Mouse (Mus musculus): ENCODE measurements around the gene Vmn2r63. TPM values are rescaled to one million over a fixed set of nuclear protein-coding genes. Genes with fewer than 3 reads are reported as not detected.

Gene Vmn2r63
- not detected in 2 replicates for polyA plus RNA-seq (2015; fragmentation: Nextera tagmentation; extraction: Ambion mirVana)

DNA sequence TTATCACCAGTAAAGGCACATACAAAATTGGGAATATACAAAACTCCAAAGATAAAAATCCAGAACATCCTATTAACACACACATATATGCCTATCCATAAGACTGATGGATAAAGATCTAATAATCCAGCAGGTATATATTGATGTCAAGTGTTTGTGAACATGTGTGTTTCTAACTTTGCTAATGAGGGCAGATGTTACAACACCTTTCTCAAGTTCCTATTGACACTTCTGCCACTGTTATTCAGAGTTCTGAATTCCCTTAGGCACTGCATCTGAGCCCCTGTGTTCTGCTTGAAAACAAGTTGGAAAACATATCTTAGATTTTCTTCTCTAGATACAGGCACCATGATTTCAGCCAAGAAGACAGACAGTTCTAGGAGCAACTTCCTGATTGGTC is at the start of gene Vmn2r63:
TSS of gene Vmn2r63 (minus strand) at position 101 of the 400 bp plus-strand sequence.

DNA sequence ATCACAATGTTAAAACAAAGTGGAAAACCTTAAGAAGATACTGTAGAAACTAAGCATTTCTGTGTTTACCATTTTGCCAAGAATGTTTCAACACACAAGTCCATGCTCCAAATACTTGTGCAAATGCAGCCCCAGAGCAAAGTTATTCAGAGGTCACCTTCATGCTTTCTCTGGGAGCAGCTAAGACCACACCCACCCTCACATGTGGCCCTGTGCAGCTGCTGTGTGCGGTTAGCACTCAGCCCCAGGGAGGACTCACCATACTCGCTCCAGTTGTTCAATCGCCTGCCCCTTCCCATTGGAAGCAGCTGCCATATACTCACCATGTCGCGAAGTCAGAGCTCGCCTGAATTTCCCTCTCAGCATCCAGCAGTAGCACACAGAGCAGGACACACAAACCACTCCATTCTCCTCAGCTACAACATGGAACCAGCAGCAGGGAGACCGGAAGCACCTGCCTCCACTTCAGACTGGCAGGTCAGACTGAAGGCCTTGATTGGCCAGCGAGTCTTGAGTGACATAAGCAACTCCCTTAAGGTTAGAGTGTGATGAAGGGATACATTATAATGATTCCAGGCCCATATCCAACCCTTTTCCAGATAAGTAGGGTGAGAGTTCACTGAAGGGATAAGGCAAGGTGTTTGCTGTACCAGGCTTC is 66.7 kb downstream of the Vmn2r63 start, which contains the start of gene Gm2381:
TSS of gene Gm2381 (minus strand) at position 434 of the 658 bp plus-strand sequence.

Small RNA genes within 50 kb of the gene (microRNA-seq; reads per million reads assigned to microRNA genes)
- 0 reads per million in 2 experiments for gene Gm23256

Other genes with a start within 250 kb of the Vmn2r63 start
- gene Zfp975, start 241.1 kb downstream of the Vmn2r63 start, polyA plus RNA-seq (2015; fragmentation: Nextera tagmentation; extraction: Ambion mirVana): 3.0 TPM in 2 replicates
- not detected in 2 replicates for gene Gm17067, start 206.8 kb downstream of the Vmn2r63 start, polyA plus RNA-seq (2015; fragmentation: Nextera tagmentation; extraction: Ambion mirVana)
- not detected in 2 replicates for gene Vmn2r62, start 140.3 kb downstream of the Vmn2r63 start, polyA plus RNA-seq (2015; fragmentation: Nextera tagmentation; extraction: Ambion mirVana)
- gene Gm2381, start 66.6 kb downstream of the Vmn2r63 start, polyA plus RNA-seq (2015; fragmentation: Nextera tagmentation; extraction: Ambion mirVana): not detected in 2 replicates
- not detected in 2 replicates for gene Gm9268, start 84.9 kb upstream of the Vmn2r63 start, polyA plus RNA-seq (2015; fragmentation: Nextera tagmentation; extraction: Ambion mirVana)
- not detected in 2 replicates for gene Zfp936, start 180.4 kb upstream of the Vmn2r63 start, polyA plus RNA-seq (2015; fragmentation: Nextera tagmentation; extraction: Ambion mirVana)